23 mouse cellular contexts compared by ENCODE assay signal in genomic region chr10:51417221-51417911, GRCm38 (mm10).
"Had no signal": no experiment of that assay in that cellular context is flagged by ENCODE, and none has a peak within 500 bp of the region (broad histone marks: within the 10 kb centered on the region; RNA-seq: fewer than 3 reads in every experiment).

No protein-coding gene starts in this region.

- H3K36me3 ChIP-seq: heart, embryonic 10.5 days; heart, embryonic 12.5 days; hindbrain, embryonic 13.5 days; hindbrain, embryonic 15.5 days; kidney, embryonic 15.5 days; limb, embryonic 10.5 days; limb, embryonic 12.5 days; liver, embryonic 13.5 days; liver, embryonic 15.5 days had no signal

- H3K4me3 ChIP-seq: heart, embryonic 10.5 days; heart, embryonic 12.5 days; hindbrain, embryonic 13.5 days; hindbrain, embryonic 15.5 days; kidney, embryonic 15.5 days; layer of hippocampus, adult 2 months; left cerebral cortex, adult 2 months; limb, embryonic 10.5 days; limb, embryonic 12.5 days; liver, embryonic 13.5 days; liver, embryonic 15.5 days had no signal

- H3K27me3 ChIP-seq: heart, embryonic 12.5 days; hindbrain, embryonic 13.5 days; hindbrain, embryonic 15.5 days; kidney, embryonic 15.5 days; limb, embryonic 12.5 days; liver, embryonic 13.5 days; liver, embryonic 15.5 days had no signal

- ATAC-seq: hindbrain, postnatal 0 days; intestine, embryonic 16.5 days had no signal

- H3K9me3 ChIP-seq: heart, embryonic 10.5 days; heart, embryonic 12.5 days; hindbrain, embryonic 13.5 days; hindbrain, embryonic 15.5 days; kidney, embryonic 15.5 days; limb, embryonic 10.5 days; limb, embryonic 12.5 days; liver, embryonic 13.5 days; liver, embryonic 15.5 days had no signal

- DNase-seq: gastrocnemius, postnatal 14 days; gastrocnemius, postnatal 36 days; heart, adult 18-20 months; heart, postnatal 10 days; kidney, adult 11 months; kidney, adult 2 months; kidney, adult 9 months; kidney, postnatal 14 days; kidney, postnatal 36 days; liver; liver, embryonic 13.5 days had no signal

- H3K4me1 ChIP-seq: heart, embryonic 10.5 days; heart, embryonic 12.5 days; hindbrain, embryonic 13.5 days; hindbrain, embryonic 15.5 days; kidney, embryonic 15.5 days; limb, embryonic 10.5 days; limb, embryonic 12.5 days; liver, embryonic 13.5 days; liver, embryonic 15.5 days had no signal
